Mouse (Mus musculus): ENCODE data around the gene Pdzd7. TPM values are rescaled to one million over a fixed set of nuclear protein-coding genes. Genes with fewer than 3 reads are reported as not detected.
A peak's percentile ranks its signal among the peaks of the same experiment; 100 is the strongest.

The Pdzd7 gene
- total RNA-seq, 2 experiments from 2014 or later: not detected

GRCm38 (mm10) chr19:45012636-45013035 lies 32.9 kb downstream of the Pdzd7 start:
- DNase-seq: peak; percentile 38 to 63

DNA sequence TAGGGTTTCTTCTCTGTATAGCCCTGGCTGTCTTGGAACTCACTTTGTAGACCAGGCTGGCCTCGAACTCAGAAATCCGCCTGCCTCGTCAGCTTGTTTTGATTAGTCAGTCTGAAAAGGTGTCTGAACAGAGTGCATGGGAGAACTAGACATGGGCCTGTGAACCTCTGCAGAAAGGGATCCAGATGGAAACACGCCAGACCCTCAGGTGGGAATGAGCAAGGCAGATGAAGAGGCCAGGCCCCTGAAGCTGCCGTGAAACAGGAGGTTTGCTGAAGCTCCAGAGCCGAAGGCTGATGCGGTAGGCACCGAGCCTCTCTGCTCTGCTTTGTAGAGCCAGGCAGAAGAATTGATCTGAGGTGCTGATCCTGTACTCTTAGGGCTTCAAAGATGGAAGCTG lies 33.3 kb downstream of the Pdzd7 start:
- DNase-seq: no peak

GRCm38 (mm10) chr19:45010646-45011045 lies 34.9 kb downstream of the Pdzd7 start:
- DNase-seq: no peak

GRCm38 (mm10) chr19:45007425-45008191 lies 37.9 kb downstream of the Pdzd7 start:
- no peak for DNase-seq

GRCm38 (mm10) chr19:45007021-45007420 lies 38.5 kb downstream of the Pdzd7 start:
- no peak for DNase-seq

GRCm38 (mm10) chr19:45005957-45006712 lies 39.4 kb downstream of the Pdzd7 start, which contains the start of gene Mrpl43:
TSS of gene Mrpl43 (minus strand) at chr19:45006442.
- peak; percentile 96 to 99 for DNase-seq

GRCm38 (mm10) chr19:45005444-45005843 lies 40.1 kb downstream of the Pdzd7 start, which contains the start of gene Twnk:
TSS of gene Twnk (plus strand) at chr19:45005663.
- peak; percentile 63 to 64 for DNase-seq

GRCm38 (mm10) chr19:45003740-45004516 lies 41.6 kb downstream of the Pdzd7 start:
- DNase-seq: no peak

DNA sequence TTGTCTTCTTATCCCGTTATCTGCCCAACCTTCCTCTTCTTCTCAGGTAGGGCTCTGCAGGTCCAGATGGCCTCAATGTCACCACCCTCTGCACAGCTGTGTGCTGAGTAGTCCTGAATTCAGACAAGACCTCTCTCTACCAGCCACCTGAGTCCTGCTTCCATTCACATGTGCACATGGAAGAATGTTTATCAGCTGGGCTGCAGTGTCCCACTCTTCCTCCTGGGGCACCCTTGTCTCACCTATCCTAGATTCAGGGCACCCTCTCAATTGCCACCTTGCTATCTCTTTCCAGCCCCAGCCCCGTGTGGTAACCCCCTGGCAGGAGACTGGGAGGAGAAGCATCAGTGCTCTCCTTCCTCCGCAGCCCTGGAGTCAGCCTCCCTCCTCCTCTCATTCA lies 43.2 kb downstream of the Pdzd7 start:
- DNase-seq: no peak

DNA sequence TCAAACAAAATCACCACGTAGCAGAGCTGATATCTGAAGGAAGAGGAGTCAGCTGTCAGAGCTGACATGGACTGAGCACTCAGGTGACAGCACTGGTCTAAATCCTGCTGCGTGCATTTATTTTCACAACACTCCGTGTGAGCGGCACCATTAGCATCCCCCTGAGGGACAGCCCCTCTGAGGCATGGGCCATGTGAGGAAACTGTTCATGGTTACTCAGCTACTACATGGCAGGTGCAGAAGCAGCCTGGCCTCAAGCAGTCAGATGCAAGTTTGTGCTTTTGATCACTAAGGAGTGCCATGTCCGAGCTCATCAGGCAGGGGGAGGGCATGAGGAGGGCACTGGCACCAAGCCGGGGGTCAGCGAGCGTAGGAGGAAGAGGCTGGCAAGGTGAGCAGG lies 45.9 kb downstream of the Pdzd7 start:
- no peak for DNase-seq

DNA sequence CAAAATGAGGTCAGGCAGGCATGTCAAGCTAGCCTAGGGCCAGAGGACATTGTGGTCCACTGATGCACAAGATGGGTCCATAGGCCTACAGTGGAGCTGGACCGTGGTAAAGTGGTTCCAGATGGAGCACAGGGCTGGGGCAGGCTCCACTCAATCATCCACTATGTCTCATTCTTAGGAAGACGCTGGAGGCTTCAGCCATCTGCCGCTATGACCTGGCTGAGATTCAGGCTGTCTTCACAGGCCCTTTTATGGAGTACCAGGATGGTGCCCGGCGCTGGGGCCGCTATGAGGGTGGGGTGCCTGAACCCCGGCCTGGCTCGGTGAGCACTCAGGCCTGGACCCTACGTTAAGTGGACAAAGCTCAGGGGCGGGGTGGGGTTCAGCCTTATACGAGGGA lies 47.7 kb downstream of the Pdzd7 start:
- DNase-seq: no peak

- no peak for DNase-seq
Measured at GRCm38 (mm10) chr19:44992712-44993111, 52.8 kb downstream of the Pdzd7 start.

DNA sequence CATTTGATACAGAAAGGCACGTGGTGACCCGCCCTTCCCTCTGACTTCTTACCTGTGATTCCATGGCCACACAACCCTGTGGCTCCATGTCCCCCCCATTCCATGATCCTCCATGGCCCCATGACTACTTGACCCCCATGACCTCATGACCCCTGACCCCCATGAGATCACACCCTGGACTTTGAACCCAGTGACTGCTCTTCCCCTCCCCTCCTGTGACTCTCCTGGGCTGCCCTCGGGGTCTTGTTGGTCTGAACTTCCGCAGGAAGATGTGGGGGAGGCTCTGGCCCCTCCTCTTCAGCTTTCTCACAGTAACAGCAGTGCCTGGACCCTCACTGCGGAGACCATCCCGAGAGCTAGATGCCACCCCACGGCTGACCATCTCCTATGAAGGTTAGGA lies 53.3 kb downstream of the Pdzd7 start:
- no peak for DNase-seq

- DNase-seq: no peak
Measured at GRCm38 (mm10) chr19:44991031-44991430, 54.5 kb downstream of the Pdzd7 start.

DNA sequence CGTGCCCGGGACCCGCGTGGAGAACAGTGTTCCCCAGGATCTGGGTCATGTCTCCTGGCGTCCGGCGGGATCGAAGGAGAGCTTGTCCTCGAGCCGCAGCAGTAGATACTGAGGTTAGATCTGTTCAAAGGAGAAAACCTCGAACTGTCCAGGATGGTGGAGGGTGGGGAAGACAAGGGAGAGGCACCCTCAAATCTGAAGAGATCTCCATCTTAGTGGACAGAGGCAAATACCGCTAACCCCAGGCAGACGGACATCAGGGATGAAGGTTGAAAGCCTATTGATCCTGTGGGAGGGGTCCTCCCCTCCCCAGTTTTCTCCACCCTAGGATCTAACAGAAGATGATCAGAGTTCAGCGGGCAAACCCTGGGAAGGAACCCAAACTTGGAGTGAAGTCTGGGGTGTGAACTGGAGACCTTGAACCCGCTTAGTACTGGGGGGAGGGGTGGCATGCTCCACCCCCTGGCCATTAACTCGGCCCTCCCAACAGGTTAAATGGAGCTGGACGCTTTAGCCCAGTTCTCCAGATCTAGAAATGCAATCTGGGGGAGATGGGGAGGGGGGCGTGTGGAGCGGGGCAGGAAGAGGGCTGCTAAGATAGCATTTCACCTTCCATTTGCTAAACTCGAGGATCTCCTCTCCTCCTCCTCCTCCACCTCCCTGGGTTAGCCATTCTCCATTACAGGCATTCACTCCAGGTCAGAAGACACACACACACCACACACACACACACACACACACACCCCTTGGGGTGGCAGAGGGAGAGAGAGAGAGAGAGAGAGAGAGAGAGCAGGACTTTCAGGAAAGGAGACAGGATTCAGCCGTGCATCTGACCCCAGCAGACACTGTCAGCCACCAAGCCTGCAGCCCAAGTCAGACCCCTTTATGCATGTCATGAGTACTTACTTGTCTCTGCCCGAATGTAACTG lies 55.7 kb downstream of the Pdzd7 start:
- no peak for DNase-seq

GRCm38 (mm10) chr19:44988831-44989566 lies 56.5 kb downstream of the Pdzd7 start, which contains the start of gene Sema4g:
TSS of gene Sema4g (plus strand) at chr19:44989101.
- peak in 1 of 2 experiments; percentile 53 for DNase-seq

- no peak for DNase-seq
Measured at GRCm38 (mm10) chr19:44988321-44988720, 57.2 kb downstream of the Pdzd7 start.

- DNase-seq: no peak
Measured at GRCm38 (mm10) chr19:44987851-44988250, 57.7 kb downstream of the Pdzd7 start.

DNA sequence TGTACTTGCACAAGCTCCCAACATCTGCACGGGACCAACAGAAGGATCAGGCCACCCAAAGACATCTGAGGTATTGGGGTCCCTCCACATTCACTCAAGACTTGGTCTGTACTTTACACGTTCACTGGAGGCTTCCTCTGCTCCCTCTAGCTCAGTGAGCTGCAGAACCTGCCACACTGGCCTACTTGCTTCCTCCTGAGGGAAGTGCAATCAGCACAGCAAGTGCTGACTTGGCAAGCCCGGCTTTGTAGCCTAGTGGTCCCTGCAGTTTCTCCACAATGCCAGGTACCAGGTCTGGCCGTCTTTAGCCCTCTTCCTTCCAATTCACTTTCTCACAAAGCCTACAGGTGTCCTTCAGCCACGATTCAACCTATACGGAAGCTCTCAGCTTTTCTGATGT lies 58.5 kb downstream of the Pdzd7 start:
- DNase-seq: no peak

- no peak for DNase-seq
Measured at GRCm38 (mm10) chr19:44985159-44985988, 60.1 kb downstream of the Pdzd7 start.
